Mouse (Mus musculus) hindlimb bud, embryonic 11.5 days (tissue): ENCODE measurements at regions not wholly inside any gene's neighbourhood (a gene's known extent, or its start where the extent isn't known, plus 50 kb on each side); places are given as distances from the start of the nearest gene placed in this dataset.

Experiments used
- DNase-seq: peaks from one replicate; pipeline ENCODE4 v3.0.0-alpha.2; 2012; ENCODE audit warnings: low read depth, low spot score; ENCODE audit errors: extremely low spot score

DNA sequence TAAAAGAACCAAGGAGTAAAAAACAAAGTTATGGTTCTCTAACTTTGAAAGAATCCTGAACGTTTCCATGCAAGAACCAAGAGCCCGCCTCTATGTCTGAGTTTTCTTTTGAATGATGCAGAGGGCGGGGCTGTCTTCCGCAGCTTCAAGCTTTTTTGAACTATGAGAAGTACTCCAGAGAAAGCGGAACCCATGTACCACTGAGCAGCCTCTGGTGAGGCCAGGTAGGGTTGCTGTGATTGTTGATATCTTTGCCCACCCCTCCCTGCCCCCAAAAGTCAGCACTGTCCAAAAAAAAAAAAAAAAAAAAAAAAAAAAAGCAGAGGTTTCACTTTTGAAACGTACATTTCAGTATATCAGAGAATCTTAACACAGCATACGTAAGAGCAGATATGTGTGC, 161.2 kb upstream of the Spdye4c start:
- DNase-seq, result no peak

DNA sequence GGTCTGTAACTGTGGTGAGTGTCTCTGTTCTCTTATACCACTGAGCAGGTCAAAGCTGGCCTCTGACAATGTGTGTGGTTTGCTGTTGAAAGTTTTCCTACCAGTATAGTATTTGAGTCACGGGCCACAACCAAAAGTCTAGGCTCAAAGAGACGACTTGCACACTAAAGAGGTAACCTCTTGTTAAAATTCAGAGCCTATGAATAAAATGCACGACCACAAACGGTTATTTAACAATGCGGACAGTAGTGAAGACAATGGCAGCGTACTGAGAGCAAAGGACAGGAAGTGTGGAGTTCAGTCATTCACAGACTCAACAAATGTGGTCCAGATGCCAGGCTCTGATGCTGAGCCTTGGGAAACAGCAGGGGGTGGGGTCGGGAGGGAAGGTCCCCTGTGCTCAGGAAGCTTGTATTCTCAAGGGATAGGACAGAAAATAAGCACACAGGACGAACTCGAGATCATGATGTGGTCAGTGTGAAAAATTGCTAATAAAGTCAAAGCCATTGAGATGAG, 160.2 kb upstream of the Spdye4c start:
- DNase-seq, result no peak

- DNase-seq, result no peak
Observed at GRCm38 (mm10) chr2:128431751-128432150, 159.3 kb upstream of the Spdye4c start.

GRCm38 (mm10) chr2:128432741-128433140, 158.3 kb upstream of the Spdye4c start:
- DNase-seq, result no peak

- DNase-seq, result no peak
Observed at GRCm38 (mm10) chr2:128433553-128434081, 157.4 kb upstream of the Spdye4c start.

DNA sequence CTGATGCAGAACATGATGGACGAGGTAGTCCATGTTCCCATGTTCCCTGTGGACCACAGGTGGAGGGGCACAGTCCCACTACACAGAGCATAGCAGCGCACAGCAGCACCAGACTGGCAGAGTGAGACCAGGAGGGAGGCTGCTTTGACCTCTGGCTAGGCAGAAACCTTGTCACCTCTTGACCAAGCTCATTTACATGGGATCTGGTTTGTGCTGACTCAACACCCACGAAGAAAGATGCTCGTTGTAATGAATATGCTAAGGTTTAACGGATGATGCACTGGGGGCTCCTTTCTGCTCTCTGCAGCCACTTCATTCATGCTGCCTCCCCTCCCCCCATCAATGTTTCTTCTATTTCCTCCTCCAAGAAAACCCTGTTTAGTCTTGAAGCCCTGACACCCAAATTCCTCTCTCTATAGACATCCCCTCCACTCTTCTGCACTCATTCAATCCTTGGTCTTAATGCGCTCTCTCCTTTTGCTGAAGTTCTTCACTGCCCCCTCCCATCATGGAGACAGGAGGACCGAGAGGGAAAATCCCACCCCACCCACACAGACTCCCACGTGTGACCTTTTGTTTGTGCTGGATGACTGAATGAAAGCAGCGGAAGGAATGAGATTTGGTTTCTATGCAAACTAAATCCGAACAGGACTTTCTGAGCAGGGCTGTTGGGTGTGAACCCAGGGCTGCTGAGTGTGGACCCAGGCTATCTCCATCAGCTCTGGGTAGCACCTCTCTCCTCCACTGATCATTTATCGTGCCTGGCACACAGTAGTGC, 156.6 kb upstream of the Spdye4c start:
- no peak for DNase-seq

DNA sequence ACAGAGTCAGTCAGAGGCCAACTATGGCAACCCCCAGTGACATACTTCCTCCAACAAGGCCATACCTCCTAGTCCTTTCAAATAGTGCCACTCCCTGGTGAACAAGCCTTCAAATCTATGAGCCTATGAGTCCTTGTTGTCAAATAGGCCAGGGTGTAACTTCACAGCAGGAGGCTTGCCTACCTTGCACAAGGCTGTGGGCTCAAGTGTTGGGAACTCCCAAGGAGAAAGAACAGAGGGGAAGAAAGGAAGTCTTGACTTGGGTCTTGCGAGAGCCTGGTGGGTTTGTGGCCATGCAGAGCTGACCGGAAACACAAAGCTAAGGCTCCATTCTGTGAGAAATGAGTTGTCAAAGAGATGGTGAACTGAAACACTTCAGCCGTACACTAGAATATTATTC, 154.6 kb upstream of the Spdye4c start:
- no peak for DNase-seq

- DNase-seq, result no peak
Observed at GRCm38 (mm10) chr2:128437698-128438097, 153.3 kb upstream of the Spdye4c start.

GRCm38 (mm10) chr2:128438161-128438822, 152.7 kb upstream of the Spdye4c start:
- no peak for DNase-seq

DNA sequence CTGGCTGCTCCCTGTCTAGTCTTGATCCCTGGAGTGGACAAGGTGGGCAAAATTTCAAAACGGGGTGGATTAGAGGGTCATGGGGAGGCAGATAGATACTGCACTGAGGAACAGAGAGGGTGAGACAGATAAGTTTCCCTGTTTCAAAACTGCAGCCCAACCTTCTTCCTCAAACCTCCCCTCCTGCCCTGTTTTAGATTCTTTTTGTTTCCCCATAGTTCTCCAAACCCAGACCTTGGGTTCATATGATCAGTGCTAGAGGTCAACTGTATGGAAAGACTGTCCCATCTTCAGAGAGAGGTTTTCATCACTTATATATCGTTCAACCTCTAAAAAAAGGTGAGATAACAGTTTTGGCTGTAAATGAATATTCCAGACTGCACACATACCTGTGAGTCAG, 152.1 kb upstream of the Spdye4c start:
- DNase-seq, result no peak

DNA sequence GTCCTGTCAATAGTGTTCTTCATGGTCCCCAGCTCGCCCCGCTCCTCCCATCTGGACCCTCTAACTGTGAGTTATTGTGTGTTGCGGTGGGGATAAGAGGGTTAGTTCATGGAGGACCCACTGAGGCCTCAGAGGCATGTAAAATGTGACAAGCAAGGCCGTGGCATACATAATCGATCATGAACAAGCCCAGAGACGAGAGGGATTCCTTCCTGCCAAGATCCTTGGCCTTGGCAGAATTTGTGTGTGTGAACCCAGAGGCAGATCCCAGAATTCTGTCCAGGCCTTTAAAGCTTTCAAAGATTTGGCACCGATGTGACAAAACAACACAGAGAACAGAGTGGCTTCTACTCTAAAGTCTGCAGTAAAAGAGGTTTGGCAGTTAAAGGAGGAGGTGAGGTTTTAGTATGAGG, 146.4 kb upstream of the Spdye4c start:
- DNase-seq, result no peak

DNA sequence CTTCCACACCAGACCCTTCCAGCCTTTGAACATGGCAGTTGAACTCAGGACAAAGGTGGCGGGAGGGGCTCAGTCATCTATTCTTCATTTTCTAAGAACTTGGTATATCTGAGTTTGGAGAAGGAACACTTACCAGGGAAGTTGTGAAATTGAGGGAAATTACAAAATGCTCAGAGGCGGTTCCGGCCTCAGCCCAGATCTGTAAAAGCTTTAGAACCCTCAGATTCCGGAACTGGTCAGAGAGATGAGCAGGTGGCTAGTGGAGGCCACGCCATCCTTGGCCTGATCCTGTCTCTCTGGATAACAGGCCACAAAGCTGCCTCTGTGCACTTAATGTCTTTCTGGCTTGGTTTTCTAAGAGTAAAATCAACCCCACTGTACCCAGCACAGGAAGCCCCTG, 145.6 kb upstream of the Spdye4c start:
- no peak for DNase-seq

DNA sequence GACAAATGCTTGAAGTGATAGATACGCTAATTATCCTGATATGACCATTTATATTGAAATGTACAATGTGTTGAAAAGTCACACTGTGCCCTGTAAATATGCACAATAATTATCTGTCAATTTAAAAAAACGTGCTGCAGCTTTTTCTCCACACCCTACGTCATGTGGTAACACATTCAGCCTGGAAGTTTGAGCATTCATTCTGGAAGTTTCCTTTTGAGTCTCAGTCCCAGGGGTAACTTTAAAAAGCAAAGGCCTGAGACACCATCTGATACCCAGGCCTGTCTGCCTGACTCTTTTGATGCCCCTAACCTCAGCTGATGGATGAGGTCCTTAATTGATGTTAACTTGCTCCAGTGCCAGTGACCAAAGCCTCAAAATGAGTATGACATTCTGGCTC, 141.7 kb upstream of the Spdye4c start:
- DNase-seq, result no peak

DNA sequence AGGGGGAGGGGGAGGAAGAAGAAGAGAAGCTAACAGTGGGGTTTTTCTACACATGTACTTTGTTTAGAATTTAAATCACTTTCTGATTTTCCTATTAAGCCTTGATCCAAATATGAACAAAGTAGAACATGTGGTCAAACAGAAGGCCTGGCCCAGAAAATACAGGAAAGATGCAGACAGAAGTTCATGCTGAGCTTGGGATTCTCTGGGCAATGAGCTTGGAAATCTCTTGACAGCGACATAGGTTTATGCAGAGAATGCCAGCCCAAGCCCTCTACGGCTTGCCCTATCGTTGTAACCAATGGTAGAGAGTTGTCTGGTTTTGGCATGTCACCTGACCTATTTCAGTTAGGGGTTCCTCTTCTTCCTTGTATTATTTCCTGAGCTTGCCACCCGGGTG, 141.0 kb upstream of the Spdye4c start:
- no peak for DNase-seq

GRCm38 (mm10) chr2:128451554-128452239, 139.3 kb upstream of the Spdye4c start:
- no peak for DNase-seq

DNA sequence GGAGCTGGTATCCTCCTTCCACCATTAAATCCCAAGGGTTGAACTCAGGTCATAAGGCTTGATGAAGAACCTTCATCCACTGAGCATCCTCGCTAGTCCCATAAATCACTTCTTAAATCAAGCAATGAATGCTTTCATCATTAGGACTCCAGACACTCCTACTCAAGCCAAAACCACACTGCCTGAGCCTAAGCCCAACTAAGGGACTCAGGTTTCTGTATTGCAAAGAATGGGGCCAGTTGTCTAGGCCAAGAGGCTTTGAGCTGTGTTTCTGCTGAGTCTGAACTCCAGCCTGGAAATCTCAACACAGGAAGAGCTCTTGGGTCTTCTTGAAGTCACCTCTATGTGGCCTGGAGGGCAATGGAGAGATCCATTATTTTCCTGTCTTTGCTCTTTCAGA, 138.4 kb upstream of the Spdye4c start:
- no peak for DNase-seq

DNA sequence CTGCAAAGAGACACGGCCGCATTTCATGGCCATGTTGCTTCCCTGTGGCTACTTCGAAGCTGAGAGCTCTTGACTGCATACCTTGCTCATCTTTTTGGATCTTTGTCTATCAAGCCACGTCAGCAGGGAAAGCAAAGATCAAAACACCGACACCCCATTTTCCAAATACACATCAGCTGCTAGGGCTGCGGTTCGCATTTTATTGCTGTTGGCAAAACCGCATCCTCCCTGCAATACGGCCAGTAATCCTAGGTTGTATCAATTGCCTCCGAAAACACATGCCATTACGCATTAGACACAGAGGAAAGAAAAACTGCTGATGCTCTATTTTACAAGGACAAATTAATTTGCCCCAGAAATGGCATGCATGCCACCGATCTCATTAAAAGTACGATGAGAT, 136.5 kb upstream of the Spdye4c start:
- no peak for DNase-seq

DNA sequence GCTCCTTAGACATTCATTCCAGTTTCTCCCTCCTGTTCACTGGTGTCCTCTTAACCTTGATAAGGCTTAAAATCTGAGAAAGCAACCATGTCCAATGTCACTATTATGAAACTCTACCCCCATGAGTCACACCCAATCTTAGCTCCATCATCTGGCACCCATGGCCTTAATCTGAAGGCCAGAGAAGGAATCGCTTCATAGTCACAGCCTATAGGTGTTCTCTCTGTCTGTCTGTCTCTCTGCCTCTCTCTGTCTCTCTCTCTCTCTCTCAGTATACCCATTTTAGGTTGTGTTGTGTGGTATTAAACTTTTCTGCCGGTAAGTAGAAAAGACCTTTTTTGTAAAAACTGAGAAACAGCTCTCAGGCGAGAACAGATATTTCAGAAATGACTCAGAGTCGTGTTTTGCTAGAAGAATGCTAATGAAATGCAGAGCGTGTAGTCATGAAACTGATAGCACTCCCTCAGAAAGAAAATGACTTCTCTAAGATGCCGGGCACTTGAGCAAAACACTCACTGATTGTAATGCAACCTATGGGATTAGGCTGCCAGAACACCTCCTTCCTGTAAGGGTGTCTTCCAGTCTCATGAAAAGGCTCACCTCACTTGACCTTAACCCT, 133.3 kb upstream of the Spdye4c start:
- no peak for DNase-seq

GRCm38 (mm10) chr2:128465214-128465984, 125.6 kb upstream of the Spdye4c start:
- no peak for DNase-seq

DNA sequence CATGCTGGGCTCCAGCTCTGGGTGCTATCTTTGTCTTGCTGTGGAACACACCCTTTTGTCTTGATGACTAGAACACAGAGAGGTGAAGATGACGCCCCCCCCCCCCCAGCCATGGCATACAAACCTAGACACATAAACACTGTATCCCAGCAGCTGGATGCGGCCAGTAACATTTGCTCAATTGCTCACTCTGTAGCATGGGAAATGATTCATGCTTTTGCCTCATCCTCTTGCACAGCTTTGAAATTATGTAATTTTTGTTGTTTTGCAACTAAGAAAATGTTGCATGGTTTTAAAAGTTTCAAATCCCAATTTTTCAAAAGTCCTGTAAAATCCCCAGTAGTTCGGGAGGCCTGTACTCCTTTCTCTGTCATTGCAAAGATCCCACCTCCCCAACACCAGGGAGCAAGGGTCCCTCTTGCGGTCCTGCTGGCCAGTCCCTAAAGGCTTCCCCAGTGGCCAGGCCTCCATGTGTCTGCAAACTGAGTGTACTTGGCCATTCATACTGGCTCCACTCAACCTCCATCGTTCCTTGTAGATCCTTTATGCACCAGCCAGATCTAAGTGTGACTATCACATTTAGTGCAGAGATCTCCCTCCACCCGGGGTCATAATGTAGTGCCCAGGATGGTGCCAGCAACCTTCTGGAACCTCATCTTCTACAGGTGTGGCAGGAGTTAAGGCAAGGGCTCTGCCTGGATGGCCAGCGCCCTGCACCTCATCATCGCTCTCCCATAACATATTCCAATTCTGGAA, 123.3 kb upstream of the Spdye4c start:
- no peak for DNase-seq
